Comparison of ENCODE assay signal across 21 mouse cellular contexts in genomic region chr2:78025651-78026435, GRCm38 (mm10).
"Had no signal": no experiment of that assay in that cellular context is flagged by ENCODE, and none has a peak within 500 bp of the region (broad histone marks: within the 10 kb centered on the region; RNA-seq: fewer than 3 reads in every experiment).

No protein-coding gene starts in this region.

- DNase-seq: kidney, adult 8-10 months; kidney, postnatal 10 days; kidney, postnatal 36 days; liver; lung, adult 18-20 months; lung, postnatal 10 days; lung, postnatal 36 days; retina, postnatal 1 day; right cerebral cortex, postnatal 25 days; thymus, adult 18-20 months; thymus, postnatal 36 days had no signal

- ATAC-seq: liver, embryonic 12.5 days; midbrain, embryonic 15.5 days had no signal

- H3K4me3 ChIP-seq: kidney, embryonic 15.5 days; limb, embryonic 10.5 days; limb, embryonic 13.5 days; liver, embryonic 12.5 days; liver, embryonic 15.5 days; lung, embryonic 15.5 days; midbrain, embryonic 12.5 days; midbrain, embryonic 15.5 days; myocyte; neural tube, embryonic 13.5 days had no signal

- H3K9me3 ChIP-seq: kidney, embryonic 15.5 days; limb, embryonic 10.5 days; limb, embryonic 13.5 days; liver, embryonic 12.5 days; liver, embryonic 15.5 days; lung, embryonic 15.5 days; midbrain, embryonic 12.5 days; midbrain, embryonic 15.5 days; neural tube, embryonic 13.5 days had no signal

- H3K9ac ChIP-seq: kidney, embryonic 15.5 days; limb, embryonic 13.5 days; liver, embryonic 12.5 days; liver, embryonic 15.5 days; lung, embryonic 15.5 days; midbrain, embryonic 12.5 days; midbrain, embryonic 15.5 days; neural tube, embryonic 13.5 days had no signal

- H3K4me2 ChIP-seq: kidney, embryonic 15.5 days; limb, embryonic 13.5 days; liver, embryonic 12.5 days; liver, embryonic 15.5 days; lung, embryonic 15.5 days; midbrain, embryonic 12.5 days; midbrain, embryonic 15.5 days; neural tube, embryonic 13.5 days had no signal

- H3K27me3 ChIP-seq: kidney, embryonic 15.5 days; limb, embryonic 13.5 days; liver, embryonic 12.5 days; liver, embryonic 15.5 days; lung, embryonic 15.5 days; midbrain, embryonic 12.5 days; midbrain, embryonic 15.5 days; neural tube, embryonic 13.5 days had no signal

- H3K36me3 ChIP-seq: kidney, embryonic 15.5 days; limb, embryonic 10.5 days; limb, embryonic 13.5 days; liver, embryonic 12.5 days; liver, embryonic 15.5 days; lung, embryonic 15.5 days; midbrain, embryonic 12.5 days; midbrain, embryonic 15.5 days; neural tube, embryonic 13.5 days had no signal

- H3K4me1 ChIP-seq: kidney, embryonic 15.5 days; limb, embryonic 10.5 days; limb, embryonic 13.5 days; liver, embryonic 12.5 days; liver, embryonic 15.5 days; lung, embryonic 15.5 days; midbrain, embryonic 12.5 days; neural tube, embryonic 13.5 days had no signal

- H3K27ac ChIP-seq: kidney, embryonic 15.5 days; limb, embryonic 10.5 days; limb, embryonic 13.5 days; liver, embryonic 12.5 days; liver, embryonic 15.5 days; lung, embryonic 15.5 days; midbrain, embryonic 12.5 days; midbrain, embryonic 15.5 days; neural tube, embryonic 13.5 days had no signal
